Mouse (Mus musculus) heart, adult 2 months (tissue): ENCODE results near the gene Aqp1.

Source experiments
- CTCF ChIP-seq: fragments of 200-600 bp; IDR thresholded peaks from 2 replicates; pipeline ENCODE4 v1.8.1; 2022; ENCODE audit warnings: antibody characterized with exemption, mild to moderate bottlenecking, moderate library complexity
- EP300 ChIP-seq: fragments of 200-500 bp; IDR thresholded peaks from 2 replicates; pipeline ENCODE4 v1.6.1; 2011; ENCODE audit warnings: low read depth, low read length, control low read depth; ENCODE audit not compliant: insufficient read depth
- POLR2A ChIP-seq: fragments of 200-500 bp; IDR thresholded peaks from 2 replicates; pipeline ENCODE4 v1.6.1; 2011; ENCODE audit warnings: mild to moderate bottlenecking, low read depth, low read length, control low read depth; ENCODE audit not compliant: insufficient read depth

- no peak for TF ChIP-seq EP300
- TF ChIP-seq POLR2A, result no peak
- no peak for TF ChIP-seq CTCF
Observed at GRCm38 (mm10) chr6:55384356-55384951, 48.2 kb downstream of the Aqp1 start.
